Mouse (Mus musculus) thymus, adult 2 months (tissue): ENCODE data around the gene Fam117a. TPM values are rescaled to one million over a fixed set of nuclear protein-coding genes. Genes with fewer than 3 reads are reported as not detected.
"Not testable (repeated sequence)": the region's sequence is repeated elsewhere in the genome, so short reads cannot be mapped to it uniquely, and the experiment has no call there.

Experiments used
- DNase-seq: peaks from one replicate; pipeline ENCODE4 v3.0.0; 2021
- H3K27ac ChIP-seq: fragments of 200-500 bp; 2 replicates; pipeline ENCODE4 v1.5.1; 2012; ENCODE audit warnings: low read length, control low read depth; ENCODE audit not compliant: control insufficient read depth, insufficient read depth
- H3K27me3 ChIP-seq: fragments of 200-500 bp; 2 replicates; pipeline ENCODE4 v1.6.1; 2012; ENCODE audit warnings: mild to moderate bottlenecking, low read length, moderate library complexity, mixed read lengths; ENCODE audit not compliant: control insufficient read depth, insufficient read depth
- H3K36me3 ChIP-seq: fragments of 200-500 bp; 2 replicates; pipeline ENCODE4 v1.6.1; 2012; ENCODE audit warnings: mild to moderate bottlenecking, low read length, moderate library complexity; ENCODE audit not compliant: control insufficient read depth, insufficient read depth
- H3K4me1 ChIP-seq: fragments of 200-500 bp; replicated peaks from 2 replicates; pipeline ENCODE4 v1.6.1; 2012; ENCODE audit warnings: low read length; ENCODE audit not compliant: control insufficient read depth, insufficient read depth
- H3K4me3 ChIP-seq: fragments of 200-500 bp; 2 replicates; pipeline ENCODE4 v1.5.1; 2012; ENCODE audit warnings: mild to moderate bottlenecking, low read length, control low read depth, moderate library complexity; ENCODE audit not compliant: control insufficient read depth, insufficient read depth
- CTCF ChIP-seq: fragments of 200-500 bp; IDR thresholded peaks from 2 replicates; pipeline ENCODE4 v1.5.1; 2012; ENCODE audit warnings: mild to moderate bottlenecking, control low read depth, low read length, moderate library complexity, borderline replicate concordance; ENCODE audit not compliant: control insufficient read depth, poor library complexity, insufficient read depth; ENCODE audit errors: extremely low read depth
- POLR2A ChIP-seq: fragments of 200-500 bp; IDR thresholded peaks from 2 replicates; pipeline ENCODE4 v1.6.1; 2012; ENCODE audit warnings: mild to moderate bottlenecking, low read length, control low read depth, moderate library complexity; ENCODE audit not compliant: control insufficient read depth, poor library complexity, insufficient read depth; ENCODE audit errors: extremely low read depth
- WGBS: fragments of 180-500 bp; shearing (Covaris S2); methylation state at CpG from one replicate; pipeline ENCODE4 v1.1.7; 2018; 5-methylcytosine and 5-hydroxymethylcytosine counted together
- polyA plus RNA-seq: library from polyadenylated mRNA; depleted of rRNA; stranded (reverse); fragments of >200 nt; gene quantifications from 2 replicates; pipeline ENCODE4 v1.2.3, GENCODE M21; 2012

The Fam117a gene
- polyA plus RNA-seq, 1 experiment, result 224 TPM

GRCm38 (mm10) chr11:95401568-95401967 lies 64.8 kb downstream of the Fam117a start:
- Histone ChIP-seq H3K4me1 (no peaks in the 10 kb centered on the region), H3K4me3 (no peak overlapping the region), H3K27me3 (no peaks in the 10 kb centered on the region), H3K36me3 (no peaks in the 10 kb centered on the region), H3K27ac (no peak overlapping the region)
- TF ChIP-seq POLR2A (no peak), CTCF (no peak)
- WGBS, result 93% methylated on average over 5 of the region's 5 CpGs
- no peak for DNase-seq

GRCm38 (mm10) chr11:95402196-95402595 lies 65.4 kb downstream of the Fam117a start:
- Histone ChIP-seq H3K4me1 (no peaks in the 10 kb centered on the region), H3K36me3 (no peaks in the 10 kb centered on the region), H3K27ac (no peak overlapping the region), H3K4me3 (no peak overlapping the region), H3K27me3 (no peaks in the 10 kb centered on the region)
- no peak for DNase-seq
- TF ChIP-seq POLR2A (no peak), CTCF (no peak)
- WGBS, result 73% methylated on average over 5 of the region's 5 CpGs

- Histone ChIP-seq H3K4me1 (no peaks in the 10 kb centered on the region), H3K27me3 (no peaks in the 10 kb centered on the region), H3K36me3 (no peaks in the 10 kb centered on the region), H3K4me3 (no peak overlapping the region), H3K27ac (no peak overlapping the region)
- TF ChIP-seq CTCF (no peak), POLR2A (no peak)
- 77% methylated on average over 8 of the region's 8 CpGs for WGBS
- no peak for DNase-seq
These were observed 65.9 kb downstream of the Fam117a start for GRCm38 (mm10) chr11:95402658-95403101.

GRCm38 (mm10) chr11:95403382-95404340 lies 66.8 kb downstream of the Fam117a start:
- no peak for DNase-seq
- Histone ChIP-seq H3K27ac (no peak overlapping the region), H3K4me1 (no peaks in the 10 kb centered on the region), H3K4me3 (no peak overlapping the region), H3K27me3 (no peaks in the 10 kb centered on the region), H3K36me3 (no peaks in the 10 kb centered on the region)
- WGBS, result 92% methylated on average over 16 of the region's 16 CpGs
- TF ChIP-seq CTCF (no peak), POLR2A (no peak)

GRCm38 (mm10) chr11:95405771-95406170 lies 69.0 kb downstream of the Fam117a start:
- Histone ChIP-seq H3K36me3 (no peaks in the 10 kb centered on the region), H3K4me3 (no peak overlapping the region), H3K27ac (no peak overlapping the region), H3K27me3 (no peaks in the 10 kb centered on the region), H3K4me1 (no peaks in the 10 kb centered on the region)
- no peak for DNase-seq
- TF ChIP-seq POLR2A (no peak), CTCF (no peak)
- 85% methylated on average over 4 of the region's 4 CpGs for WGBS

- H3K4me3 ChIP-seq, H3K27me3 ChIP-seq, H3K36me3 ChIP-seq, H3K27ac ChIP-seq, DNase-seq, H3K4me1 ChIP-seq: not testable (repeated sequence)
- WGBS, result 88% methylated on average over 5 of the region's 5 CpGs
These were observed 69.6 kb downstream of the Fam117a start for GRCm38 (mm10) chr11:95406398-95406797.

- no peak for DNase-seq
- 92% methylated on average over 10 of the region's 10 CpGs for WGBS
- Histone ChIP-seq H3K27ac (no peak overlapping the region), H3K4me1 (no peaks in the 10 kb centered on the region), H3K4me3 (no peak overlapping the region), H3K36me3 (no peaks in the 10 kb centered on the region), H3K27me3 (no peaks in the 10 kb centered on the region)
- no peak for TF ChIP-seq POLR2A
- no peak for TF ChIP-seq CTCF
These were observed 72.8 kb downstream of the Fam117a start for GRCm38 (mm10) chr11:95409450-95410112.
